Mouse (Mus musculus): Measurements from ENCODE around the gene Gjd3.

GRCm38 (mm10) chr11:98960313-98960906 lies 22.4 kb downstream of the Gjd3 start:
- TF ChIP-seq HCFC1 (IDR thresholded peaks at IDR 0.05; ENCODE audit: low read depth, low read length) (peak; percentile 54; the same call in 1 of the 2 replicates), CTCF (IDR thresholded peaks at IDR 0.05 in 2 of 3, conservative IDR thresholded peaks at IDR 0.05 in 1 of 3; ENCODE audit: control insufficient read depth in 1 of 3, insufficient read depth in 1 of 3, low read depth in 2 of 3, low read length in 3 of 3, poor library complexity in 1 of 3, severe bottlenecking in 1 of 3) (no peak), SIN3A (IDR thresholded peaks at IDR 0.05; ENCODE audit: low read length) (peak; percentile 85), EP300 (IDR thresholded peaks at IDR 0.05; ENCODE audit: low read depth in 1 of 2, low read length in 2 of 2) (0 out of 4 replicates have a peak, but pooled peaks of 1 of the 2 experiments have one; percentile 3), POLR2A (IDR thresholded peaks at IDR 0.05; ENCODE audit: control insufficient read depth in 1 of 2, insufficient read depth in 1 of 2, low read depth in 1 of 2, low read length in 2 of 2, poor library complexity in 1 of 2) (peak; percentile 20 to 48; a peak in 2 of 4 replicates), CHD1 (IDR thresholded peaks at IDR 0.05; ENCODE audit: low read depth, low read length) (no peak), KAT2A (conservative IDR thresholded peaks at IDR 0.05; ENCODE audit: low read depth, low read length) (no peak), TCF12 (IDR thresholded peaks at IDR 0.05; ENCODE audit: low read depth, low read length) (0 out of 2 replicates have a peak, but pooled peaks have one; percentile 30), UBTF (IDR thresholded peaks at IDR 0.05; ENCODE audit: borderline replicate concordance, insufficient read depth, low read depth, low read length) (no peak), TBP (IDR thresholded peaks at IDR 0.05; ENCODE audit: low read depth, low read length) (no peak), MYB (IDR thresholded peaks at IDR 0.05; ENCODE audit: low read depth, low read length) (no peak), USF1 (IDR thresholded peaks at IDR 0.05; ENCODE audit: low read depth, low read length) (no peak)

All from MEL (cell line).